Mouse (Mus musculus) left cerebral cortex, postnatal 36 days (tissue): ENCODE data around the gene Zcchc3. TPM values are rescaled to one million over a fixed set of nuclear protein-coding genes. Genes with fewer than 3 reads are reported as not detected.

Experiments used
- DNase-seq, 2 experiments: peaks; one replicate each; pipeline ENCODE4 v3.0.0; 2021 to 2022; ENCODE audit warnings: low spot score in 2 of 2, mixed read lengths in 1 of 2
- intact Hi-C: fragments of 180-260 bp; cut with DNase I; formaldehyde crosslinking; loops from one replicate; pipeline ENCODE4 v1.15.1; 2025
- total RNA-seq, 2 experiments: library from RNA; stranded (reverse); gene quantifications; 2 replicates each; pipeline ENCODE4 v1.2.3; 2021

Zcchc3 gene
- total RNA-seq, 2 experiments from 2014 or later = 9.5 to 11.3 TPM

- intact Hi-C loops = no loop called here
- no peak for DNase-seq
These were observed 2.2 kb downstream of the Zcchc3 start for GRCm38 (mm10) chr2:152412526-152413157.

GRCm38 (mm10) chr2:152411471-152411870 lies 3.4 kb downstream of the Zcchc3 start:
- no peak for DNase-seq
- intact Hi-C loops = no loop called here

GRCm38 (mm10) chr2:152410971-152411371 lies 3.9 kb downstream of the Zcchc3 start:
- DNase-seq = peak; percentile 59 to 72
- intact Hi-C loops = no loop called here

GRCm38 (mm10) chr2:152409781-152410180 lies 5.0 kb downstream of the Zcchc3 start:
- intact Hi-C loops = no loop called here
- no peak for DNase-seq

- intact Hi-C loops = no loop called here
- peak; percentile 97 for DNase-seq
These were observed 8.7 kb downstream of the Zcchc3 start for GRCm38 (mm10) chr2:152406126-152406525.

GRCm38 (mm10) chr2:152399122-152399542 lies 15.7 kb downstream of the Zcchc3 start:
- DNase-seq = no peak
- intact Hi-C loops = loop anchor here (10.0 kb wide), 1 partner anchor 276 kb away; no protein-coding TSS in a partner anchor

- intact Hi-C loops = loop anchor here (10.0 kb wide), 1 partner anchor 276 kb away; no protein-coding TSS in a partner anchor
- DNase-seq = peak; percentile 88 to 92
These were observed 16.1 kb downstream of the Zcchc3 start for GRCm38 (mm10) chr2:152398691-152399090.

GRCm38 (mm10) chr2:152397680-152398435 lies 17.0 kb downstream of the Zcchc3 start, which contains the start of gene Sox12:
Gene Sox12, minus strand, starts transcription at chr2:152398063.
- intact Hi-C loops = loop anchor here (10.0 kb wide), 1 partner anchor 277 kb away; no protein-coding TSS in a partner anchor
- peak; percentile 96 to 97 for DNase-seq

- peak; percentile 84 to 89 for DNase-seq
- intact Hi-C loops = loop anchor here (10.0 kb wide), 1 partner anchor 278 kb away; no protein-coding TSS in a partner anchor
These were observed 17.7 kb downstream of the Zcchc3 start for GRCm38 (mm10) chr2:152397004-152397589.

GRCm38 (mm10) chr2:152396110-152397003 lies 18.5 kb downstream of the Zcchc3 start:
- intact Hi-C loops = loop anchor here (1.0 to 10.0 kb wide), 3 partner anchors 18 to 278 kb away; no protein-coding TSS in a partner anchor
- DNase-seq = peak; percentile 86

GRCm38 (mm10) chr2:152395271-152395920 lies 19.4 kb downstream of the Zcchc3 start:
- intact Hi-C loops = loop anchor here (10.0 kb wide), 1 partner anchor 279 kb away; no protein-coding TSS in a partner anchor
- peak in 1 of 2 experiments; percentile 41 for DNase-seq

GRCm38 (mm10) chr2:152393225-152394017 lies 21.4 kb downstream of the Zcchc3 start:
- DNase-seq = no peak
- intact Hi-C loops = loop anchor here (10.0 kb wide), 1 partner anchor 281 kb away; no protein-coding TSS in a partner anchor

GRCm38 (mm10) chr2:152392786-152393185 lies 22.0 kb downstream of the Zcchc3 start:
- DNase-seq = no peak
- intact Hi-C loops = loop anchor here (1.0 to 10.0 kb wide), 2 partner anchors 45 to 282 kb away; no protein-coding TSS in a partner anchor

- no peak for DNase-seq
- intact Hi-C loops = no loop called here
These were observed 30.6 kb downstream of the Zcchc3 start for GRCm38 (mm10) chr2:152384191-152384590.

GRCm38 (mm10) chr2:152376345-152376741 lies 38.5 kb downstream of the Zcchc3 start, which contains the start of gene Nrsn2:
Gene Nrsn2, minus strand, starts transcription at chr2:152376638.
- intact Hi-C loops = no loop called here
- DNase-seq = peak; percentile 41 to 61

GRCm38 (mm10) chr2:152375652-152376344 lies 39.0 kb downstream of the Zcchc3 start:
- peak; percentile 43 to 45 for DNase-seq
- intact Hi-C loops = no loop called here

GRCm38 (mm10) chr2:152373547-152373946 lies 41.3 kb downstream of the Zcchc3 start:
- DNase-seq = no peak
- intact Hi-C loops = no loop called here
